Mouse (Mus musculus): ENCODE data around the gene Zfp800. TPM values are rescaled to one million over a fixed set of nuclear protein-coding genes. Genes with fewer than 3 reads are reported as not detected.

Gene Zfp800
- polyA plus RNA-seq, 1 experiment: 21.9 TPM

GRCm38 (mm10) chr6:28279886-28280285, 117.9 kb downstream of the Zfp800 start:
- H3K27ac ChIP-seq (ENCODE audit: insufficient read depth, low read length): no peak overlapping the region
- no peaks in the 10 kb centered on the region for H3K4me1 ChIP-seq (ENCODE audit: control insufficient read depth, insufficient read depth, low read length)
- no peak for TF ChIP-seq POLR2A (IDR thresholded peaks at IDR 0.05; ENCODE audit: low read depth, low read length)
- TF ChIP-seq CTCF (IDR thresholded peaks at IDR 0.05; ENCODE audit: borderline replicate concordance, insufficient read depth, low read length): no peak
- H3K4me3 ChIP-seq (ENCODE audit: insufficient read depth, low read length): no peak overlapping the region

- no peak for TF ChIP-seq POLR2A (IDR thresholded peaks at IDR 0.05; ENCODE audit: low read depth, low read length)
- peaks cover 2% of the 10 kb centered on the region; the same call in 1 of the 2 replicates for H3K4me1 ChIP-seq (ENCODE audit: control insufficient read depth, insufficient read depth, low read length)
- H3K27ac ChIP-seq (ENCODE audit: insufficient read depth, low read length): peak overlapping the region; percentile 20; the same call in 1 of the 2 replicates
- peak overlapping the region; percentile 81 for H3K4me3 ChIP-seq (ENCODE audit: insufficient read depth, low read length)
Measured at GRCm38 (mm10) chr6:28262198-28262621, 135.6 kb downstream of the Zfp800 start.

GRCm38 (mm10) chr6:28261307-28262197, 136.3 kb downstream of the Zfp800 start:
- peak overlapping the region; percentile 81 for H3K4me3 ChIP-seq (ENCODE audit: insufficient read depth, low read length)
- peak overlapping the region; percentile 46 for H3K27ac ChIP-seq (ENCODE audit: insufficient read depth, low read length)
- TF ChIP-seq POLR2A (IDR thresholded peaks at IDR 0.05; ENCODE audit: low read depth, low read length) (peak; percentile 93), CTCF (IDR thresholded peaks at IDR 0.05; ENCODE audit: borderline replicate concordance, insufficient read depth, low read length) (no peak)
- H3K4me1 ChIP-seq (ENCODE audit: control insufficient read depth, insufficient read depth, low read length): peaks cover 2% of the 10 kb centered on the region; the same call in 1 of the 2 replicates

- Histone ChIP-seq H3K4me1 (ENCODE audit: control insufficient read depth, insufficient read depth, low read length) (peaks cover 2% of the 10 kb centered on the region; the same call in 1 of the 2 replicates), H3K4me3 (ENCODE audit: insufficient read depth, low read length) (peak overlapping the region; percentile 81), H3K27ac (ENCODE audit: insufficient read depth, low read length) (no peak overlapping the region)
- TF ChIP-seq CTCF (IDR thresholded peaks at IDR 0.05; ENCODE audit: borderline replicate concordance, insufficient read depth, low read length) (no peak), POLR2A (IDR thresholded peaks at IDR 0.05; ENCODE audit: low read depth, low read length) (no peak)
Measured at GRCm38 (mm10) chr6:28260425-28261191, 137.2 kb downstream of the Zfp800 start.

- no peak for TF ChIP-seq CTCF (IDR thresholded peaks at IDR 0.05; ENCODE audit: borderline replicate concordance, insufficient read depth, low read length)
- TF ChIP-seq POLR2A (IDR thresholded peaks at IDR 0.05; ENCODE audit: low read depth, low read length): no peak
- Histone ChIP-seq H3K4me1 (ENCODE audit: control insufficient read depth, insufficient read depth, low read length) (peaks cover 2% of the 10 kb centered on the region; the same call in 1 of the 2 replicates), H3K27ac (ENCODE audit: insufficient read depth, low read length) (no peak overlapping the region), H3K4me3 (ENCODE audit: insufficient read depth, low read length) (no peak overlapping the region)
Measured at GRCm38 (mm10) chr6:28259750-28260149, 138.1 kb downstream of the Zfp800 start.

GRCm38 (mm10) chr6:28258440-28258839, 139.4 kb downstream of the Zfp800 start:
- TF ChIP-seq POLR2A (IDR thresholded peaks at IDR 0.05; ENCODE audit: low read depth, low read length) (no peak), CTCF (IDR thresholded peaks at IDR 0.05; ENCODE audit: borderline replicate concordance, insufficient read depth, low read length) (no peak)
- Histone ChIP-seq H3K27ac (ENCODE audit: insufficient read depth, low read length) (no peak overlapping the region), H3K4me1 (ENCODE audit: control insufficient read depth, insufficient read depth, low read length) (peaks cover 2% of the 10 kb centered on the region; the same call in 1 of the 2 replicates), H3K4me3 (ENCODE audit: insufficient read depth, low read length) (no peak overlapping the region)

GRCm38 (mm10) chr6:28257772-28258171, 140.0 kb downstream of the Zfp800 start:
- TF ChIP-seq CTCF (IDR thresholded peaks at IDR 0.05; ENCODE audit: borderline replicate concordance, insufficient read depth, low read length): no peak
- TF ChIP-seq POLR2A (IDR thresholded peaks at IDR 0.05; ENCODE audit: low read depth, low read length): no peak
- Histone ChIP-seq H3K4me3 (ENCODE audit: insufficient read depth, low read length) (no peak overlapping the region), H3K4me1 (ENCODE audit: control insufficient read depth, insufficient read depth, low read length) (peaks cover under 1% of the 10 kb centered on the region; the same call in 1 of the 2 replicates), H3K27ac (ENCODE audit: insufficient read depth, low read length) (no peak overlapping the region)

GRCm38 (mm10) chr6:28252790-28253189, 145.0 kb downstream of the Zfp800 start:
- no peak for TF ChIP-seq CTCF (IDR thresholded peaks at IDR 0.05; ENCODE audit: borderline replicate concordance, insufficient read depth, low read length)
- no peak for TF ChIP-seq POLR2A (IDR thresholded peaks at IDR 0.05; ENCODE audit: low read depth, low read length)
- no peak overlapping the region for H3K4me3 ChIP-seq (ENCODE audit: insufficient read depth, low read length)
- no peaks in the 10 kb centered on the region for H3K4me1 ChIP-seq (ENCODE audit: control insufficient read depth, insufficient read depth, low read length)
- no peak overlapping the region for H3K27ac ChIP-seq (ENCODE audit: insufficient read depth, low read length)

- no peak overlapping the region for H3K27ac ChIP-seq (ENCODE audit: insufficient read depth, low read length)
- no peaks in the 10 kb centered on the region for H3K4me1 ChIP-seq (ENCODE audit: control insufficient read depth, insufficient read depth, low read length)
- no peak for TF ChIP-seq CTCF (IDR thresholded peaks at IDR 0.05; ENCODE audit: borderline replicate concordance, insufficient read depth, low read length)
- TF ChIP-seq POLR2A (IDR thresholded peaks at IDR 0.05; ENCODE audit: low read depth, low read length): no peak
- H3K4me3 ChIP-seq (ENCODE audit: insufficient read depth, low read length): no peak overlapping the region
Measured at GRCm38 (mm10) chr6:28248211-28248610, 149.6 kb downstream of the Zfp800 start.

All from embryonic fibroblast, embryonic 13.5 days (primary cell).